Mouse (Mus musculus): ENCODE measurements around the gene Fdx1l.

DNA sequence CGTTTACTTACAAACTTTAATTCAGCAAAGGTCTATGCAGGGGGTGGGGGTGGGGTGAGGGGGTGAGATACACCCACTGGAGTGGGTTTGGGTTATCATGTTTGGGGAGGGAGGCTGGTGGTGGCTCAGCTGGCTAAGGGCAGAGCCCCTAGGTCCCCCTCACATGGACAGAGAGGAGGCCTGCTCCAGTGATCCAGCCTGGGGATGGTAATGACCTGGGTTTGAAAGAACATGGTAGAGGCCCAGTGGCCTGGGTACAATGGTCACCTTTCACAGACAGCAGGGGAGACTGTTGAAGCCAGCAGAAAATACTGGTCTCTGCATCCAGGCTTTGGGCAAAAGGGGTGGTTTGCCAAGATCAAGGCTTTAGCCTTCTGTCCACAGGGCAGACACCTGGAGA lies 759 bp upstream of the Fdx1l start:
- TF ChIP-seq EP300 (optimal IDR thresholded peaks at IDR 0.05), result no peak
- TF ChIP-seq CTCF (IDR thresholded peaks at IDR 0.05; ENCODE audit: low read depth), result no peak
